Mouse (Mus musculus) kidney, embryonic 15.5 days (tissue): ENCODE measurements around the gene Tedc1. TPM values are rescaled to one million over a fixed set of nuclear protein-coding genes. Genes with fewer than 3 reads are reported as not detected.

Experiments
- ATAC-seq: fragments of 200-750 bp; cut with Nextera tagmentation; replicated peaks from 2 replicates; pipeline ENCODE4 v1.8.0; 2017; ENCODE audit warnings: moderate TSS enrichment; ENCODE audit not compliant: low FRiP score
- H3K27ac ChIP-seq: fragments of 300-500 bp; sonication (generic); 2 replicates; pipeline ENCODE4 v1.5.1; 2015; ENCODE audit warnings: mild to moderate bottlenecking, inconsistent platforms
- H3K27me3 ChIP-seq: fragments of 300-500 bp; sonication (generic); 2 replicates; pipeline ENCODE4 v1.6.1; 2015; ENCODE audit warnings: inconsistent platforms
- H3K36me3 ChIP-seq: fragments of 300-500 bp; sonication (generic); 2 replicates; pipeline ENCODE4 v1.6.1; 2015; ENCODE audit warnings: inconsistent platforms
- H3K4me1 ChIP-seq: fragments of 300-500 bp; sonication (generic); 2 replicates; pipeline ENCODE4 v1.6.1; 2015; ENCODE audit warnings: inconsistent platforms
- H3K4me2 ChIP-seq: fragments of 300-500 bp; sonication (generic); 2 replicates; pipeline ENCODE4 v1.6.1; 2015; ENCODE audit warnings: moderate library complexity, mild to moderate bottlenecking, inconsistent platforms
- H3K4me3 ChIP-seq: fragments of 300-500 bp; sonication (generic); replicated peaks from 2 replicates; pipeline ENCODE4 v1.5.1; 2015; ENCODE audit warnings: mild to moderate bottlenecking, inconsistent platforms
- H3K9ac ChIP-seq: fragments of 300-500 bp; sonication (generic); 2 replicates; pipeline ENCODE4 v1.6.1; 2015; ENCODE audit warnings: mild to moderate bottlenecking, inconsistent platforms
- H3K9me3 ChIP-seq: fragments of 300-500 bp; sonication (generic); replicated peaks from 2 replicates; pipeline ENCODE4 v1.6.1; 2016; ENCODE audit warnings: inconsistent platforms
- WGBS: fragments of 180-500 bp; shearing (Covaris S2); methylation state at CpG from one replicate; pipeline ENCODE4 v1.1.7; 2015; ENCODE audit warnings: mixed read lengths; 5-methylcytosine and 5-hydroxymethylcytosine counted together
- polyA plus RNA-seq: library from polyadenylated mRNA; unstranded; fragments of >200 nt; fragmentation: Nextera tagmentation; extraction: Ambion mirVana; gene quantifications from 2 replicates; pipeline ENCODE4 v1.2.1, GENCODE M21; 2015

Tedc1 gene
- polyA plus RNA-seq, 1 experiment from 2014 or later, result 40.2 TPM

DNA sequence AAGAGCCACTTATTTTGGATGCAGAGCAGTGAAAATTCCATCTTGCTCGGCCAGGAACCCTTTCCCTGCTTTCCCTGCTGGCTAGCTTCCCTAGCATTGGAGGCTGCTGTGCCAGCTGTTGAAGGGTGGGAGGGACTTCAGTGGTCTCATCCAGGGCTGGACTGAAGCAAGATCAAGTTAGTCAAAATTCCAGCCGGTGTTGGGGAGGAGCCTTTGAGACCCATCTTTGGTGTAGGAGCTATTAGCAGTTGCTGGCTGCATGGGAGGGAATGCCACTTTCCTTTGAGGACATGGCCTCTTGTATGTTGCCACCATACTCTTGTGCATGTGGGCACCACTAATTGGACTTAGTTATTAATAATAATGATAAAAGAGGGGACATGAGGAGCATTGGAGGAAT is 57.0 kb downstream of the Tedc1 start:
- no peak for ATAC-seq
- H3K27ac ChIP-seq, result no peak overlapping the region
- peaks cover 3% of the 10 kb centered on the region; the same call in 1 of the 2 replicates for H3K4me1 ChIP-seq
- H3K9me3 ChIP-seq, result no peaks in the 10 kb centered on the region
- H3K4me2 ChIP-seq, result no peak overlapping the region
- WGBS, result 71% methylated on average over 2 of the region's 2 CpGs
- no peak overlapping the region for H3K9ac ChIP-seq
- H3K27me3 ChIP-seq, result no peaks in the 10 kb centered on the region
- no peaks in the 10 kb centered on the region for H3K36me3 ChIP-seq
- no peak overlapping the region for H3K4me3 ChIP-seq

DNA sequence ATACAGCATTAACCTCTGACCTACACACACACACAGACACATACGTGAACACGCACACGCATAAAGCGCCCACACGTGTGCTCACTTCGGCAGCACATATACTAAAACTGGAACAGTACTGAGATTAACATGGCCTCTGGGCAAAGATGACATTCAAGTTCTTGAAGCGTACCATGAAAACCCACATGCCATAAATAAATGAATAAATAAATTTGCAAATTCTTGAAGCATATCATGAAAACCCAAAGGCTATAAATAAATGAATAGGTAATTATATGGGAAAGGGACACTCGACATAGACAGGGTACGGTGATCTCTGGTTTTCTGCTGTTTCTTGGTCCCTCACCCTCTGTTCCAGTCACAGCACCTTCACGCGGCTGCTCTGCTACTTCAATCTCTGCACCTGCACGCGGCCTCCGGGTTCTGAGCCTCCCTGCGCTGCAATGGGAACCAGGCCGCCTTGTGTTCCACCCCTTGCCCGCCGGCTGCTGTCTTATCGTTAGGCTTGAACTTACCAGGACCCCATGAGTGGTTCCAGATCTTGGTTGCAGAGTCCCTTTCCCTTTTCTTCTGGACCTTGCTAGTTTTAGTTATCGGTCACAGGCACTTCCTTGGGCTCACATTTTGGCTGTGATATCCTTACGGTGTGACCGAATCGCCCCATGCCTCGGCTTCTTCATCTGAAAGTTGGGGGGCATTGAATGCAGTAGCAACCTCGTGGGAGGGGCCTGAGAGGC is 58.0 kb downstream of the Tedc1 start:
- Histone ChIP-seq H3K27me3 (no peaks in the 10 kb centered on the region), H3K9ac (no peak overlapping the region), H3K4me3 (no peak overlapping the region), H3K4me2 (no peak overlapping the region), H3K4me1 (peaks cover 3% of the 10 kb centered on the region; the same call in 1 of the 2 replicates), H3K27ac (no peak overlapping the region), H3K9me3 (no peaks in the 10 kb centered on the region), H3K36me3 (no peaks in the 10 kb centered on the region)
- no peak for ATAC-seq
- 86% methylated on average over 25 of the region's 25 CpGs for WGBS

DNA sequence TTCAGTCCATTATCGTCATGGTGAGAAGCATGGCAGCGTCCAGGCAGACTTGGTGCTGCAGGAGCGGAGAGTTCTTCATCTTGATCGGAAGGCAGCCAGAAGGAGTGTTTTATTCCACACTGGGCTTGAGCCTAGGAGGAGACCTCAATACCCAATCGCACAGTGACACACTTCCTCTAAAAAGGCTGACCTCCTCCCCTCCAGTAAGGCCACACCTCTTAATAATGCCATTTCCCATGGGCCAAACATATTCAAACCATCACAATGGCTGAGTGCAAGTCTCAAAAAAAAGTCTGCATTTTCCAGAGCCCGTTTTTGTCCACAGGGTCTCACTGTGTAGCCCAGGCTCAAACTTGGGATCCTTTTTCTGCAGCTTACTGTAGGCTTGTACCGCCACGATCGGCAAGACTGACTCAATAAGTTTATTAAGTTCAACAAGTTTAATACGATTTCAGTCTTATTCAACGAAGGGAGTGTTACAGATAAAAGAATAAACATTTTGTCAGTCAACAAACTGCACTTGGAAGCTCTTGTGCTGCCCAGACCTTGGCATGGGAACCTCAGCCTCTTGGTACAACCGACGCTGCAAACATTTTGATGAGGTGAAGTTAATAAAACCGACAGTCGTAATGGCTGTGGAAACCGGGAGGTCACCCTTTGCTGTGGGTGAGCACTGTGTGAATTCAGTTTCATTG is 58.9 kb downstream of the Tedc1 start:
- Histone ChIP-seq H3K27me3 (no peaks in the 10 kb centered on the region), H3K36me3 (no peaks in the 10 kb centered on the region), H3K9me3 (no peaks in the 10 kb centered on the region), H3K27ac (no peak overlapping the region), H3K4me3 (no peak overlapping the region), H3K4me2 (no peak overlapping the region), H3K9ac (no peak overlapping the region), H3K4me1 (peaks cover 3% of the 10 kb centered on the region; the same call in 1 of the 2 replicates)
- no peak for ATAC-seq
- 82% methylated on average over 16 of the region's 16 CpGs for WGBS

Other genes starting within 250 kb of the Tedc1 start
- 3.0 and 3.5 TPM in 2 replicates for gene Jag2, start 226.6 kb upstream of the Tedc1 start, polyA plus RNA-seq
- gene Nudt14, start 214.3 kb upstream of the Tedc1 start, polyA plus RNA-seq, result 87.5 and 88.5 TPM in 2 replicates
- 24.7 and 25.3 TPM in 2 replicates for gene Btbd6, start 179.9 kb upstream of the Tedc1 start, polyA plus RNA-seq
- gene Brf1, start 155.7 kb upstream of the Tedc1 start, polyA plus RNA-seq, result 62.4 and 70.4 TPM in 2 replicates
- 12.6 and 14.3 TPM in 2 replicates for gene Pacs2, start 141.9 kb upstream of the Tedc1 start, polyA plus RNA-seq
- gene Tex22, start 81.9 kb upstream of the Tedc1 start, polyA plus RNA-seq, result 0.80 TPM in 1 of 2 replicates, not detected in the other
- gene Mta1, start 58.1 kb upstream of the Tedc1 start, polyA plus RNA-seq, result 16.0 and 16.3 TPM in 2 replicates
- 203 and 210 TPM in 2 replicates for gene Crip2, start 16.2 kb upstream of the Tedc1 start, polyA plus RNA-seq
- 309 and 310 TPM in 2 replicates for gene Crip1, start 10.1 kb upstream of the Tedc1 start, polyA plus RNA-seq
- 9.5 and 10.5 TPM in 2 replicates for gene Tmem121, start 29.5 kb downstream of the Tedc1 start, polyA plus RNA-seq